Mouse (Mus musculus) myocyte (in vitro differentiated cells): ENCODE measurements around the gene Pak1.

Experiments used
- CEBPB ChIP-seq: IDR thresholded peaks from 2 replicates; pipeline ENCODE4 v1.6.1; 2011; ENCODE audit warnings: mild to moderate bottlenecking, moderate library complexity; ENCODE audit not compliant: poor library complexity, insufficient read depth, severe bottlenecking
- E2F4 ChIP-seq: IDR thresholded peaks from one replicate; pipeline ENCODE4 v1.6.1; 2011; ENCODE audit warnings: mild to moderate bottlenecking, control low read depth, moderate library complexity; ENCODE audit not compliant: insufficient read depth
- MAX ChIP-seq: IDR thresholded peaks from one replicate; pipeline ENCODE4 v1.6.1; 2011; ENCODE audit warnings: low read depth, mild to moderate bottlenecking, control low read depth
- POLR2A ChIP-seq: IDR thresholded peaks from one replicate; pipeline ENCODE4 v1.6.1; 2011; ENCODE audit warnings: low read depth, mild to moderate bottlenecking, control low read depth, moderate library complexity; ENCODE audit not compliant: insufficient read length
- POLR2AphosphoS2 ChIP-seq: IDR thresholded peaks from one replicate; pipeline ENCODE4 v1.6.1; 2011; ENCODE audit warnings: low read depth, control low read depth; ENCODE audit not compliant: insufficient read length
- REST ChIP-seq: IDR thresholded peaks from one replicate; pipeline ENCODE4 v1.6.1; 2011; ENCODE audit warnings: mild to moderate bottlenecking, control low read depth, moderate library complexity; ENCODE audit not compliant: insufficient read depth, insufficient read length
- SRF ChIP-seq: IDR thresholded peaks from one replicate; pipeline ENCODE4 v1.6.1; 2011; ENCODE audit warnings: low read depth; ENCODE audit not compliant: control insufficient read depth, insufficient read length
- TCF12 ChIP-seq: IDR thresholded peaks from one replicate; pipeline ENCODE4 v1.6.1; 2011; ENCODE audit warnings: mild to moderate bottlenecking, control low read depth; ENCODE audit not compliant: poor library complexity, insufficient read depth, severe bottlenecking
- USF1 ChIP-seq: IDR thresholded peaks from one replicate; pipeline ENCODE4 v1.6.1; 2011; ENCODE audit warnings: low read depth, mild to moderate bottlenecking, control low read depth, moderate library complexity

GRCm38 (mm10) chr7:97777191-97777590 is 11.2 kb upstream of the Pak1 start:
- TF ChIP-seq POLR2A = no peak
- TF ChIP-seq POLR2AphosphoS2 = no peak
- no peak for TF ChIP-seq TCF12
- TF ChIP-seq USF1 = no peak
- no peak for TF ChIP-seq E2F4
- no peak for TF ChIP-seq REST
- TF ChIP-seq CEBPB = no peak
- no peak for TF ChIP-seq MAX
- no peak for TF ChIP-seq SRF
